Mouse (Mus musculus) kidney, embryonic 14.5 days (tissue): ENCODE measurements at regions not wholly inside any gene's neighbourhood (a gene's known extent, or its start where the extent isn't known, plus 50 kb on each side); places are given as distances from the start of the nearest gene placed in this dataset.

ENCODE experiments used
- ATAC-seq: fragments of 200-750 bp; cut with Nextera tagmentation; 2 replicates; pipeline ENCODE4 v1.8.0; 2017; ENCODE audit warnings: moderate number of reproducible peaks, mild to moderate bottlenecking, moderate TSS enrichment, moderate library complexity; ENCODE audit not compliant: low FRiP score, low TSS enrichment
- H3K27ac ChIP-seq: fragments of 300-500 bp; sonication (generic); 2 replicates; pipeline ENCODE4 v1.5.1; 2014; ENCODE audit warnings: low read depth, mild to moderate bottlenecking, low read length, moderate library complexity, mixed read lengths
- H3K27me3 ChIP-seq: fragments of 300-500 bp; sonication (generic); 2 replicates; pipeline ENCODE4 v1.6.1; 2014; ENCODE audit warnings: mild to moderate bottlenecking, low read length; ENCODE audit not compliant: control insufficient read depth, insufficient read depth
- H3K36me3 ChIP-seq: fragments of 300-500 bp; sonication (generic); 2 replicates; pipeline ENCODE4 v1.6.1; 2014; ENCODE audit warnings: low read length, mixed read lengths; ENCODE audit not compliant: control insufficient read depth, insufficient read depth
- H3K4me1 ChIP-seq: fragments of 300-500 bp; sonication (generic); 2 replicates; pipeline ENCODE4 v1.6.1; 2014; ENCODE audit warnings: low read length, mixed read lengths; ENCODE audit not compliant: control insufficient read depth, insufficient read depth
- H3K4me2 ChIP-seq: fragments of 300-500 bp; sonication (generic); replicated peaks from 2 replicates; pipeline ENCODE4 v1.6.1; 2014; ENCODE audit warnings: low read depth, mild to moderate bottlenecking, low read length
- H3K4me3 ChIP-seq: fragments of 300-500 bp; sonication (generic); 2 replicates; pipeline ENCODE4 v1.5.1; 2014; ENCODE audit warnings: mild to moderate bottlenecking, low read length
- H3K9ac ChIP-seq: fragments of 300-500 bp; sonication (generic); 2 replicates; pipeline ENCODE4 v1.6.1; 2014; ENCODE audit warnings: low read depth, mild to moderate bottlenecking, low read length, moderate library complexity
- H3K9me3 ChIP-seq: fragments of 300-500 bp; sonication (generic); 2 replicates; pipeline ENCODE4 v1.6.1; 2016; ENCODE audit warnings: low read length; ENCODE audit not compliant: control insufficient read depth
- WGBS: fragments of 180-500 bp; shearing (Covaris S2); extraction: QIAGEN DNeasy Blood & Tissue Kit; methylation state at CpG from one replicate; pipeline ENCODE4 v1.1.7; 2014; 5-methylcytosine and 5-hydroxymethylcytosine counted together

DNA sequence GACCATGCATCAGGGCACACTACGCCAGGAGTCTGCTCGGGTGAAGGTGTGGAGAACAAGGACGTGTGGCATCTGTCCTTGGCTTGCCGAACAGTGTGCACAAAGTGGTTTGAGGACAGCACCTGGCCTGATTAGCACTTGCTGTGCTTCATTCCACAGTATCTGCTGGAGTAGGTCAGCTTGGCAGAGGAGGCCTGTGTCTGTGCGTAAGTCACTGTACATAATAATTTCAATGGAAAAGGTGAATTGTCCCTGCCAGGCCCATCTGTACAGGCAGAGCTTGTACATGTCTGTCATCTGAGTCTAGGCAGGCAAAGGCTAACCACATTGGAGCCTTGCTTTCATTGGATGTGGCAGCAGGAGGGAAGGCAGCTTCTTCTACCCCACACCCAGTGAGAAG, 979.5 kb upstream of the Car8 start:
- Histone ChIP-seq H3K4me2 (no peak overlapping the region), H3K4me3 (no peak overlapping the region), H3K9ac (no peak overlapping the region), H3K36me3 (no peaks in the 10 kb centered on the region), H3K27me3 (no peaks in the 10 kb centered on the region), H3K4me1 (no peaks in the 10 kb centered on the region), H3K9me3 (no peaks in the 10 kb centered on the region), H3K27ac (no peak overlapping the region)
- WGBS, result 89% methylated on average over 5 of the region's 5 CpGs
- no peak for ATAC-seq

DNA sequence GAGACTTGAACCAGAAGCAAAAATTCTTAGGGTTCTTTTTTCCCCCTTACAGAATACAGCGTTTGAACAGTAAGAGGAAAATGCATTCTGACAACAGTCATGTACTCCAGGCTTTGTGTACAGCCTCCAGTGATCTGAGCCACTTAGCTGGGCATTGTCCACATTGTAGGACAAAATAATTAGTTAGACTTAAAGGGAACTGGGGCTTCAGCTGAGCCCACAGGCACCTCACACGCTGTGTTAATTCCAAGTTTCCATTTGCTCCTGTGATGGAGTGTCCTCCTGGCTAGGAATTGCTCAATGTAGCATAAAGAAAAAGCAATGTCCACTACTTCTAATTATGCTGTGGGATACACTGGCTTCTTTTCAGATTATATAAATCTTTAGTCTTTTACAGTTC, 969.8 kb upstream of the Car8 start:
- 76% methylated on average over 2 of the region's 2 CpGs for whole genome bisulfite sequencing
- H3K27ac ChIP-seq, result no peak overlapping the region
- H3K4me3 ChIP-seq, result no peak overlapping the region
- no peaks in the 10 kb centered on the region for H3K36me3 ChIP-seq
- no peaks in the 10 kb centered on the region for H3K9me3 ChIP-seq
- H3K27me3 ChIP-seq, result no peaks in the 10 kb centered on the region
- no peaks in the 10 kb centered on the region for H3K4me1 ChIP-seq
- no peak overlapping the region for H3K4me2 ChIP-seq
- ATAC-seq, result no peak
- no peak overlapping the region for H3K9ac ChIP-seq

DNA sequence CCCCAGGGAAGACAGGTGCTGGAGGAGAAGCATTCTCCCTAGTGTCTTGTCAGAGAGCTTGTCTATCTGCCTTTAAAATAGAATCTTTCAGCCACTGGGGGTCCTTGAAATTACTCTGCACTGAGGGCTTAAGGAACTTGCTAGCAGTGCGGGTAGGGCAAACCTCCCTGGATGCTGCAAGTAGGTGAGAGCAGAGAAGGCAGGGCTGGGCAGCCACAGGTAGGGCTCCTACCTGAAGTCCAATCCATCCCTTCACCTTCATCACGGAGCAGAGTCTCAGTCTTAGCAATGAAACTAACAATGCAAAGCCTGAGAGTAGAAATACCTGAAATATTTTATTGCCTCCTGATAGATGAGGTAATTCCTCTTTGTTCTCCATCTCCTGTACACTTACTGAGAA, 961.2 kb upstream of the Car8 start:
- no peak for ATAC-seq
- no peak overlapping the region for H3K4me3 ChIP-seq

DNA sequence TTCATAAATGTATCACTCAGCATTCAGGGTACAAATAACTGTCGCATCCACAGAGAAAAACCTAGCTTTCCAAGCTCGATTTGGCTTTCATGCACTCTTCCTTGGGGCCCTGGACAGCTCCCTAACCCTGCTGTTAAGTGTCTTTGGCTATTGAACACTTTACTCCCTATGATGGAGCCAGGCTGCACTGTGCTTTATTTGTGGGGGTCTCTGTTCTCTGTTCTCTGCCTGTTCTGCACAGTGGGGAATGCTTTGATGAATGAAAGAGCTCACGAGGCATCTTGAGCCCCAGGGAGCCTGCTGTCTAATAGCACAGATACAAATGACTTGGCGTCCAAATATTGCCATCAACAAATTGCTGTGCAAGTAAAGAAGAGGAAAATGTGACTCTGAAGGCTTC, 957.6 kb upstream of the Car8 start:
- no peaks in the 10 kb centered on the region for H3K4me1 ChIP-seq
- no peak overlapping the region for H3K9ac ChIP-seq
- no peak overlapping the region for H3K4me3 ChIP-seq
- 70% methylated on average over 4 of the region's 4 CpGs for WGBS
- no peaks in the 10 kb centered on the region for H3K36me3 ChIP-seq
- no peak for ATAC-seq
- H3K9me3 ChIP-seq, result no peaks in the 10 kb centered on the region
- no peak overlapping the region for H3K27ac ChIP-seq
- H3K4me2 ChIP-seq, result no peak overlapping the region
- no peaks in the 10 kb centered on the region for H3K27me3 ChIP-seq

More for the DNA sequence above, 961.2 kb upstream of the Car8 start:
- Histone ChIP-seq H3K9me3 (no peaks in the 10 kb centered on the region), H3K27ac (no peak overlapping the region), H3K36me3 (no peaks in the 10 kb centered on the region), H3K27me3 (no peaks in the 10 kb centered on the region), H3K9ac (no peak overlapping the region), H3K4me1 (no peaks in the 10 kb centered on the region), H3K4me2 (no peak overlapping the region)
- WGBS, result 60% methylated on average over 2 of the region's 2 CpGs

DNA sequence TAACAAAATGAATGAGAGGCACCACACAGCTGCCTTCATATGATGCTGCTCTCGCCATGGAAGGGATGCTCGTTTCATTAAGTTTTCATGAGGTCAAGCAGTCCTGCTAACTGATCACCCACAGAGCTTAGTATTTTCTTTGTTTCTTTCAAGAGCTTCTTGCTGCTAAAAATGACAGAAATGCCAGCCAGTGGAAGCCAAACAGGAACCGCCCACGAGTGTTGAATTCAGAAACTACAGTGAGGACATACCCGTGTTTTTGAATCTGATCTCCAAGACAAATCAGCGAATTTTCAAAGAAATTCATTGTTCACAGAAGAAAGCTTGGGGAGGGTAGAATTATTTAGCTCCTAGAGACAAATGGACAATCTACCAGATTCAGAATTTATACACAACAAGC, 954.3 kb upstream of the Car8 start:
- no peaks in the 10 kb centered on the region for H3K4me1 ChIP-seq
- ATAC-seq, result no peak
- no peaks in the 10 kb centered on the region for H3K9me3 ChIP-seq
- no peak overlapping the region for H3K9ac ChIP-seq
- no peaks in the 10 kb centered on the region for H3K36me3 ChIP-seq
- no peak overlapping the region for H3K4me2 ChIP-seq
- no peak overlapping the region for H3K4me3 ChIP-seq
- WGBS, result 70% methylated on average over 6 of the region's 6 CpGs
- no peaks in the 10 kb centered on the region for H3K27me3 ChIP-seq
- no peak overlapping the region for H3K27ac ChIP-seq

DNA sequence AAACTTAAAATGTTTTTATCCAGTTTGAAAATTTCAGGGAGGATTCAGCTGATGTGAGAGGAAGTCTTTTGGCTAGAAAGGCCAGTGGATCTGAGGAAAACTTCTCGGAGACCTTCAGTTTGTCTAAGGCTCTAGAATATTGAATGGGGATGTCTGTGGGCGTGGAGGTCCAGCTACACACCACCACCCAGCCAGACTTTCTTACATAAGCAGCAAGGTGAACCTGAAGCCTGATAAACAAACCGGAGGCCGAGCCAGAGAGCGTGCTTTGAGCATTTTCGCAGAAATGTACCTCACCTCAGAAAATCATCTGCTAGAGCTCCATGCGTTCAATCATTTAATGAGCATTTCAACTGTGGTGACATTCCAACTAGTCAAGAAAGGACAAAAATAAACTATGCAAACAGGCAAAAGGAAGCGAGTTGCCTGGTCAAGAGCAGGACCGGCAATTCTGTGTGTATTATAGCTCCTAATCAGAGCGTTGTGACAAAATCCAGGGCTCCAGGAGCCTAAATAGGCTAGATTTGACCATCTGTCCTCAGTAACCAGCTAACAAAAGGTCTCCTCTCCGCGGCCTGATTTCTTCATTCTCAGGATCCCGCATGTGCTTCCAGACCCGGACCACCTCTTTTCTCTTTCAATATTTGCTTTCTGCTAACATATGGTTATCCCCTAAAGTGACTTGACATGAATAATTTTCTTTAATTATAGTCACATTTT, 946.5 kb upstream of the Car8 start:
- Histone ChIP-seq H3K9me3 (no peaks in the 10 kb centered on the region), H3K4me3 (no peak overlapping the region)
- WGBS, result 29% methylated on average over 14 of the region's 14 CpGs

DNA sequence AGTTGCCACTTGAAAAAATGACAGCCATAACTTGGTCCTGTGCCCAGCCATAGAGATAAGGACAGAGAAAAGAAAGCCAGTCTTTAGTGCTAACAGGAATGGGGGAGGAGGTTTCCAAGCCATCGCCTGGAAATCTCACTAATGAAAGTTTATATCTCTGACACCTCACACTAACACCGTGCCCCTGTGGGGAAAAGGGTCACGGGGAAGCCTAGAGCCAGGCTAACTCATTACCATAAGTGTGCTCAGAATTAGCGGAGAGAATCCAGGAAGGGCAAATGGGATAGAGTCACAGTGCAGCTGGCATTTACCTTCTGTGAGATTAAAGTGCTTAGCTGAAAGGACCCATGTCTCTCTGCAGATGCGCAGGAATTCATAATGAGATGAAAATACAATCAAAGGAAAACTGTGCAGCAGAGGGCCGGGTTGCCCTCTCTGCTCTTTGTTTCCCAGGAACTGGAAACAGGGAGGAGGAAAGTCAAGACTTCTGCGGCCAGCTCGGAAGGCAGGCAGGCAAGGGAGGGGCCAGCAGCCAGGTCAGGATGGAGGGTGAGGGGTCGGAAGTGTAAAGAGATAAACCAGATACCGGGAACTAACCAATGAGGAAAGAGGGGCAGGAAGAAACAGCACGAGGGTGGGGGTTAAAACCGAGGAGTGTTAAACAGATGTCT, 945.7 kb upstream of the Car8 start:
- Histone ChIP-seq H3K27ac (no peak overlapping the region), H3K9ac (no peak overlapping the region), H3K4me3 (no peak overlapping the region), H3K27me3 (no peaks in the 10 kb centered on the region), H3K9me3 (no peaks in the 10 kb centered on the region), H3K4me1 (no peaks in the 10 kb centered on the region; the same call in 1 of the 2 replicates), H3K4me2 (peak overlapping the region; percentile 17; the same call in 1 of the 2 replicates), H3K36me3 (no peaks in the 10 kb centered on the region)
- WGBS, result under 1% methylated on average over 12 of the region's 12 CpGs
- ATAC-seq, result peak; percentile 69; the same call in 1 of the 2 replicates

More for the DNA sequence above, 946.5 kb upstream of the Car8 start:
- H3K36me3 ChIP-seq, result no peaks in the 10 kb centered on the region
- peak overlapping the region; percentile 17; the same call in 1 of the 2 replicates for H3K4me2 ChIP-seq
- no peak overlapping the region for H3K27ac ChIP-seq
- H3K9ac ChIP-seq, result no peak overlapping the region
- no peak for ATAC-seq
- no peaks in the 10 kb centered on the region; the same call in 1 of the 2 replicates for H3K4me1 ChIP-seq
- H3K27me3 ChIP-seq, result no peaks in the 10 kb centered on the region

DNA sequence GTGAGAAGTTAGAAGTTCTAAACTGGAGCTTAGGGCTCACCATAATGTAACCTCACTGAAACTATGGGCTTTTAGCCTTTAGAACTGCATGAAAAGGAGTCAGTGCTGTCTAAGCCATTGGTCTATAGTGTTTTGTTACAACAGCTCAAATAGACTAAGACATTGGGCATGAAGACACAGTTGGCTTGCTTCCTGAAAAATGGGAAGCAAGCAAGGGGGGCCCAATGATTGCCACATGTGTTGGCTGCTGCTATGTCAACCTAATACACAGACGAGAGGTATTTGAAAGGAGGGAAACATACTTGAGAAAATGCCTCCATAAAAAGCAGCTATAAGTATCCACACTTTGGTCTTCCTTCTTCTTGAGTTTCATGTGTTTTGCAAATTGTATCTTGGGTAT, 935.5 kb upstream of the Car8 start:
- 81% methylated on average over 1 of the region's 1 CpGs for WGBS
- H3K4me1 ChIP-seq, result no peaks in the 10 kb centered on the region
- H3K4me3 ChIP-seq, result no peak overlapping the region
- H3K27me3 ChIP-seq, result no peaks in the 10 kb centered on the region
- H3K9me3 ChIP-seq, result no peaks in the 10 kb centered on the region
- H3K27ac ChIP-seq, result no peak overlapping the region
- H3K9ac ChIP-seq, result no peak overlapping the region
- no peak overlapping the region for H3K4me2 ChIP-seq
- no peak for ATAC-seq
- H3K36me3 ChIP-seq, result no peaks in the 10 kb centered on the region

DNA sequence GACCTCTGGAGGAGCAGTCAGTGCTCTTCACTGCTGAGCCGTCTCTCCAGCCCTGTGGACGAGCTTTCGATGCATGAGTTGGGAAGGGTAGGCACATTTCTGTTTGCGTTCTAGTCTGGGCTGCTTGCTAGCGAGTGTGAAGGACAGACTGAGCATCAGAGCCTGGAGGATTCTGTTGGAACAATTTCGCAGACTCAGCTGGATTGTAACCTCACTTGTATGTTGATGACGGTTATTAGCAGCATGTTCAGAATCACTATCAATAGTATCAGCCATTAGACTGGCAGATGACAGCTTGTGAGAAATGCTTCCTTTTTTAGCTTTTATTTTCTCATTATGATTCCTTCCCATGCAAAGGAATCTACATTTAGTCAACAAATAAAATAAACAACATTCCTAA, 923.5 kb upstream of the Car8 start:
- ATAC-seq, result no peak
- WGBS, result 86% methylated on average over 7 of the region's 7 CpGs
- H3K27ac ChIP-seq, result no peak overlapping the region

More for the DNA sequence above, 923.5 kb upstream of the Car8 start:
- H3K36me3 ChIP-seq, result no peaks in the 10 kb centered on the region
- H3K9me3 ChIP-seq, result no peaks in the 10 kb centered on the region
- H3K27me3 ChIP-seq, result no peaks in the 10 kb centered on the region
- no peaks in the 10 kb centered on the region for H3K4me1 ChIP-seq
- H3K4me3 ChIP-seq, result no peak overlapping the region
- no peak overlapping the region for H3K9ac ChIP-seq
- H3K4me2 ChIP-seq, result no peak overlapping the region
